Mouse (Mus musculus) intestine, embryonic 16.5 days (tissue): ENCODE measurements at regions not wholly inside any gene's neighbourhood (a gene's known extent, or its start where the extent isn't known, plus 50 kb on each side); places are given as distances from the start of the nearest gene placed in this dataset.

Experiments
- ATAC-seq: fragments of 200-750 bp; cut with Nextera tagmentation; 2 replicates; pipeline ENCODE4 v1.8.0; 2017; ENCODE audit warnings: moderate TSS enrichment, moderate library complexity
- H3K27ac ChIP-seq: fragments of 300-500 bp; sonication (generic); 2 replicates; pipeline ENCODE4 v1.5.1; 2014; ENCODE audit warnings: mild to moderate bottlenecking, low read length
- H3K27me3 ChIP-seq: fragments of 300-500 bp; sonication (generic); replicated peaks from 2 replicates; pipeline ENCODE4 v1.6.1; 2014; ENCODE audit warnings: low read length, control low read depth, mixed read lengths; ENCODE audit not compliant: control insufficient read depth, insufficient read depth
- H3K36me3 ChIP-seq: fragments of 300-500 bp; sonication (generic); 2 replicates; pipeline ENCODE4 v1.6.1; 2014; ENCODE audit warnings: low read length, control low read depth; ENCODE audit not compliant: control insufficient read depth, insufficient read depth
- H3K4me1 ChIP-seq: fragments of 300-500 bp; sonication (generic); 2 replicates; pipeline ENCODE4 v1.6.1; 2014; ENCODE audit warnings: low read length, control low read depth, mixed read lengths; ENCODE audit not compliant: control insufficient read depth, insufficient read depth
- H3K4me2 ChIP-seq: fragments of 300-500 bp; sonication (generic); 2 replicates; pipeline ENCODE4 v1.6.1; 2014; ENCODE audit warnings: low read depth, low read length, control low read depth
- H3K4me3 ChIP-seq: fragments of 300-500 bp; sonication (generic); 2 replicates; pipeline ENCODE4 v1.5.1; 2014; ENCODE audit warnings: mild to moderate bottlenecking, low read length
- H3K9ac ChIP-seq: fragments of 300-500 bp; sonication (generic); 2 replicates; pipeline ENCODE4 v1.6.1; 2014; ENCODE audit warnings: low read depth, low read length
- H3K9me3 ChIP-seq: fragments of 300-500 bp; sonication (generic); 2 replicates; pipeline ENCODE4 v1.6.1; 2016; ENCODE audit warnings: low read length, control low read depth; ENCODE audit not compliant: control insufficient read depth
- WGBS: fragments of 180-500 bp; shearing (Covaris S2); extraction: QIAGEN DNeasy Blood & Tissue Kit; methylation state at CpG from one replicate; pipeline ENCODE4 v1.1.7; 2014; 5-methylcytosine and 5-hydroxymethylcytosine counted together

DNA sequence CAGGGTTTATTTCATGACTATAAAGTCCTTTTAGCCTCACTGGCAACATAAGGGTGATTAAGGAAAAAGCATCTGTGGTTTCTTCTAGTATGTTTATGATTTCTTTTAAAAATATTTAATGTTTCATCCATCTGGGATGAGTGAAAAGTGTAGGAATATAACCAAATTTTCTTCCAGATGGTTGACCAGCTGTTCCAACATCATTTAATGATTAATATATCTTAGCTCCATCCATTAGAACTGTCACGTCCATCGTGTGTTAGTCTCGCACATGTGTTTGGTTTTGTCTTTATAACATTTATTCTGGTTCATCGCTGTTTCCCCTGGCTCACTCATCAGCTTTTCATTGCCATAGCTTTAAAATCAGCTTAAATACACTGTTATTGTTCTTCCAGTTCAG is 200.6 kb downstream of the Ktn1 start:
- Histone ChIP-seq H3K36me3 (no peaks in the 10 kb centered on the region), H3K9me3 (no peaks in the 10 kb centered on the region), H3K9ac (no peak overlapping the region), H3K4me2 (no peak overlapping the region), H3K27ac (no peak overlapping the region), H3K4me3 (no peak overlapping the region), H3K27me3 (no peaks in the 10 kb centered on the region), H3K4me1 (no peaks in the 10 kb centered on the region)
- WGBS = 58% methylated on average over 4 of the region's 4 CpGs
- ATAC-seq = no peak

DNA sequence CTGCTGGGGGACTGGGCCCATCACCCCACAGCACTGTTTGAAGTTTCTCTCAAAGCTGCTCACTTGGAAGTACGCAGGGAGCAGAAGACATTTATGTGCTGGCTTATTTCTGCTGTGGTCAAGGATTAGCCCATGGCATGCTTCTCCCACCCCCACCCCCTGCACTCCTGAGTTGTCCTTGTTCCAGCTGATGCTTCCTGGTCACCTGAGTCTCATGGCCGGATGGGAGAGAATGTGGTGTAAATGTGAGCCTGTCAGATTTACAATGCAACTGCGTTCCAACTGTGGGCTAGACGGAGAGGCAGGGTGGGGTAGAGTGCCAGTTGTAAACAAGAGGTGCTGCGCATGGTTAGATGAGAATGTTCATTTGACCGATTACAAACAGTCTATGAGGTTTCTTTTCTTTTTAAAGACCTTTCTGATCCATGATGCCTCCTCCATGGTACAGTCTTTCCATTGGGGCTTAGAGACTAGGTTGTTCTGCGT is 208.1 kb downstream of the Ktn1 start:
- Histone ChIP-seq H3K27ac (no peak overlapping the region), H3K36me3 (no peaks in the 10 kb centered on the region), H3K4me2 (no peak overlapping the region), H3K4me3 (no peak overlapping the region), H3K9me3 (no peaks in the 10 kb centered on the region), H3K27me3 (no peaks in the 10 kb centered on the region), H3K9ac (no peak overlapping the region), H3K4me1 (no peaks in the 10 kb centered on the region)
- WGBS = 67% methylated on average over 7 of the region's 7 CpGs
- no peak for ATAC-seq

DNA sequence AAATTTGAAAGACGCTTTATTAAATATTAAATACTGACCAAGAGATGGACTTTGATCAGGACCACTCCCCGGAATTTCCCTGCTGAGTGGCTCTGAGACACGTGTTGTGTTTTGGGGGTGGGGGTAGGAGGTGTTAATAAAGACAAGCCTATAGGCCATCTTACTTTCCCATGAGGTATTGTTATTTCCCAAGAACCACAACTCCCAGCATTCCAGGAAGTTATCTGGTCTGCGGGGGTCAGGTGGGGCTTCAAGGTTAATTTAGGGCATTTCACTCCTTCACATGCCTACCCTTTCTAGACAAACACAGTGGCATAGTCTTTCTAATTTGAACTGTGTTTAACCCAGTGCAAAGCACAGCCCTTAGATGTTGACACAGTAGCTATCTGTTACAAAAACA is 209.0 kb downstream of the Ktn1 start:
- ATAC-seq = no peak

DNA sequence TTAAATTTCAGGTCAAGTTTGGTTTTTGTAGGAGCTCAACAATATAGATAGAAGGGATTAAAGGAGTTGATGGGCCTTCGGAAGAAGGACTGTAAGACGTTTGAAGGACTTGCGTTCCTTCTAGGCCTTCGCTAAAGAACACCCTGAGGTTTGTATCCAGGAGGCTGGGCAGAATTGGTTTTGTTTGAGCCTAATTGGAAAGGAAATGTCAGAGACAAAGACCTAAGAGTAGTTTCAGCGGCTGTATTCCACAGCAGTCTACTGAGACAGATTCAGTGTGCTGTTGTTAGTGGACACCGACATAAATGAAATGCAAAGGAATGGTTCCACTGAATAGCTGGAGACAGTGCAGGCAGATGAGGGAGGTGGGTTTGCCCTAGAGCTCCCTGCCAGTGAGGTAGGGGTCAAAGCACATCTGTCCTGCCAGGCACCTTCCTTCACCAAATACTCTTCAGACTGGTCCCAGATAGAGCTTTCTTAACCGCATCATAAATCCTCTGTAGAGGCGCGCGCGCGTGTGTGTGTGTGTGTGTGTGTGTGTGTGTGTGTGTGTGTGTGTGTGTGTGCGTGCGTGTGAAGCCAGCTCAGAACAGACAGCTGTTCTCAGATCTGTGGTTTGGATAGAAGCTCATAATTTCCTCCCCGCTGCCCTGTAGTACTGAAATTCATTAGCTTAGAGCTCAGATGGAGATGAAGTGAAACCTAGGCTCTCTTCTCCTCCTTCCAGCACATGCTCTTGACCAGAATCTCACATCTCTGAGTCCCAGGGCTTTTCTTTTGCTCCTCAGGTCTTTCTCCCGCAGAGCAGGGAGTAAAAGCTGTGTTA is 209.7 kb downstream of the Ktn1 start:
- Histone ChIP-seq H3K27ac (no peak overlapping the region), H3K4me1 (no peaks in the 10 kb centered on the region), H3K9me3 (no peaks in the 10 kb centered on the region), H3K36me3 (no peaks in the 10 kb centered on the region), H3K4me3 (no peak overlapping the region), H3K9ac (no peak overlapping the region), H3K27me3 (no peaks in the 10 kb centered on the region), H3K4me2 (no peak overlapping the region)
- 71% methylated on average over 16 of the region's 16 CpGs for WGBS
- ATAC-seq = no peak

More for the DNA sequence above, 209.0 kb downstream of the Ktn1 start:
- no peaks in the 10 kb centered on the region for H3K36me3 ChIP-seq
- H3K27ac ChIP-seq = no peak overlapping the region
- H3K27me3 ChIP-seq = no peaks in the 10 kb centered on the region
- H3K9me3 ChIP-seq = no peaks in the 10 kb centered on the region
- no peaks in the 10 kb centered on the region for H3K4me1 ChIP-seq
- 67% methylated on average over 4 of the region's 4 CpGs for WGBS
- H3K4me2 ChIP-seq = no peak overlapping the region
- no peak overlapping the region for H3K9ac ChIP-seq
- no peak overlapping the region for H3K4me3 ChIP-seq

DNA sequence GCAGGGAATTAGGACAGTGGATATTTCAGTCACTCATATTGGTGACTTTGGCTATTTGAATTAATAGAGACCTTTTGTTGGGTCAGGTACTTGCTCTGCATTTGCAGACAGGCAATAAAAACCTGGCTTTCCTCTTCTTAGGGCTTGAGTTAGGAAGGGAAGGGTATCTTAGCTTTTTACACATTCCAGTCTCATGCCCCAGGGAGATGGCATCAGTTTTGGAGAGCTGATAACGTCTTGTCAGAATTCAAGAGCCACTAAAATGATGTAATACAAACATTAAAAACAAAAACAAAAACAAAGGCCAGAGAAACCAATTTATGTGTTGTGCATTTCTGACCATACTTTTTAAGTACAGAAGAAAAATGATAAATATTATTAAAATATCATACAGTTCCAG is 214.3 kb downstream of the Ktn1 start:
- WGBS = 54% methylated on average over 1 of the region's 1 CpGs
- no peaks in the 10 kb centered on the region for H3K36me3 ChIP-seq
- no peak overlapping the region for H3K9ac ChIP-seq
- no peak overlapping the region for H3K4me2 ChIP-seq
- no peak overlapping the region for H3K27ac ChIP-seq
- no peak for ATAC-seq
- H3K27me3 ChIP-seq = no peaks in the 10 kb centered on the region
- no peaks in the 10 kb centered on the region for H3K4me1 ChIP-seq
- no peaks in the 10 kb centered on the region for H3K9me3 ChIP-seq
- no peak overlapping the region for H3K4me3 ChIP-seq

DNA sequence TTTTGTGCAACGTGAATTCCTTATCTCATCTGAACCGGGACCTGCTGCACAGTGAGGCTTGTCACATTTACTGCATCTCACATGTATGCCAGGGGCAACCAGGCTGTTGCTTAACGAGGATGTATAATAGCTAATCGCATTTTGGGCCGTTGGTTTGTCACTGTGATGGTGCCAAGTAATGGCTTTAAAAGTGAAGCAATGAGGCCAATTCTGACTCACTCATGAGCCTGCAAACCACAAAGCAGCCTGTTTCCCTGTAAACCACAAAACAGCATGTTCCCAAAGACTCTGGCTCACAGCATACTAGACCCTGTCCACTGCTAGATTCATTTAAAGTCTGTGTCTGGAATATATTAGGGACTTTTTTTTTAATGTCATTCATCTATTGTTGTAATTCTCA is 214.8 kb downstream of the Ktn1 start:
- H3K27me3 ChIP-seq = no peaks in the 10 kb centered on the region
- ATAC-seq = no peak
- H3K4me3 ChIP-seq = no peak overlapping the region
- no peak overlapping the region for H3K27ac ChIP-seq
- no peaks in the 10 kb centered on the region for H3K4me1 ChIP-seq
- WGBS = 58% methylated on average over 5 of the region's 5 CpGs
- H3K36me3 ChIP-seq = no peaks in the 10 kb centered on the region
- no peak overlapping the region for H3K4me2 ChIP-seq
- no peaks in the 10 kb centered on the region for H3K9me3 ChIP-seq
- H3K9ac ChIP-seq = no peak overlapping the region

DNA sequence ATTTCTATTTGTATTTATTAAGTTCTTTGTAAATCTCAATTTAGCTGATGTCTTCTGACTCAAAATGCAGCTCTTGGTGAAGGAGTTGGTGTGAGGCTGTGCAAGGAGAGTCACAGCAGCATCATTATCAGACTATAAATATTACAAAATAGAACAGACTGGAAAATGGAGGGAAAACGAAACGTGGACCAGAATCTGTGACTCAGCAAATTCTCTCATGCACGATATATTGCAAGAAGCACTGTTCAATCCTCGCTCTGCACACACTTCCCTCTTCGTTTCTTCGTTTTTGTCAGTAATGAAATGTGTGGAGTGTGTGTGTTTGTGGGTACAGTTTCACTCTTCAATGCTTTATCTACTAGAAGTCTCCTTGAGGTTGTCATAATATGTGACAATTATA is 215.5 kb downstream of the Ktn1 start:
- no peak overlapping the region for H3K4me2 ChIP-seq
- no peak overlapping the region for H3K9ac ChIP-seq
- H3K4me3 ChIP-seq = no peak overlapping the region
- WGBS = 77% methylated on average over 6 of the region's 6 CpGs
- H3K36me3 ChIP-seq = no peaks in the 10 kb centered on the region
- H3K27me3 ChIP-seq = no peaks in the 10 kb centered on the region
- H3K27ac ChIP-seq = no peak overlapping the region
- H3K9me3 ChIP-seq = no peaks in the 10 kb centered on the region
- H3K4me1 ChIP-seq = no peaks in the 10 kb centered on the region
- ATAC-seq = no peak

DNA sequence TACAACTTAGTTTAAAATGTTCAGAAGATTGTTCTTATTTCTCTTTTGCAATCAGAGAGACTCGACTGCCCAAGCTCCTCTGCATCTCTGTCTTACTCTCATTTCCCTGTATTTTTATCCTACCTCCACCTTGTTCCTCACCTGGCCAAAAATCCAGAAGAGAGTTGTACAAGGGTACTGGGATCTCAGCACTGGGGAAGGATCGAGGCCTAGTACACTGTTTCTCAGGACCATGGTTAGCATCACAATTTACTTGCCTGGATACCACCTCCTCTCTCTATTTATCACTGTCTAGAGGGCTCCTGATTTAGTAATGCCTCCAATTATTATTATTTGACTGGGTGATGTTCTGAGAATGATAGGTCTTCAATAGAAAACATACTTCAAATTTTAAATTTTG is 218.8 kb downstream of the Ktn1 start:
- Histone ChIP-seq H3K4me3 (no peak overlapping the region), H3K4me2 (no peak overlapping the region), H3K9ac (no peak overlapping the region), H3K4me1 (no peaks in the 10 kb centered on the region), H3K27me3 (no peaks in the 10 kb centered on the region), H3K9me3 (no peaks in the 10 kb centered on the region), H3K27ac (no peak overlapping the region), H3K36me3 (no peaks in the 10 kb centered on the region)
- WGBS = 91% methylated on average over 2 of the region's 2 CpGs
- no peak for ATAC-seq

DNA sequence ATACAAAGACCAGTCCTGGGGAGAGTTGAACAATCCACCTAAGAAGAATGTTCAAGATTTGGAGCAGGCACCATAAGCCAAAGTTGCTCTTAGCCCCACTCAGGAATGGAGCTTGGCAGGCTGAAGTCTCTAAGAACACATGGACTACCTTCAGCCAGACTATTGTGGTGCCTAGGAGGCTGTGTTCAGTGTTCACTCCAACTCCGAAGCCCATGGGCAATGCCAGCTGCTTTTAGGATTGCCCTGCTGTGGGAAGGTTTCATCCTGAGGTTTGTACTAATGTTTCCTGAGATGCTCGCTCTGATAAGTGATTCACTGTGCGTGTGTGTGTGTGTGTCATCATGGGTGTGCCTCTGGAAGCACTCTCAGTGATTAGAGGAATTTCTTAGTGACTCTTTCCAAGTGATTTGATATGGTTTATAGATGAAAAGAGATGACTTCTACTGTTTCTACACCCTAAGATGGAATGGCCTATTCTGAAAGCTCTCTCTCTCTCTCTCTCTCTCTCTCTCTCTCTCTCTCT is 220.1 kb downstream of the Ktn1 start:
- no peak overlapping the region for H3K4me3 ChIP-seq
- no peak for ATAC-seq
- 72% methylated on average over 3 of the region's 3 CpGs for WGBS
- H3K27ac ChIP-seq = no peak overlapping the region
- no peak overlapping the region for H3K9ac ChIP-seq
- H3K27me3 ChIP-seq = no peaks in the 10 kb centered on the region
- H3K36me3 ChIP-seq = no peaks in the 10 kb centered on the region
- no peaks in the 10 kb centered on the region for H3K9me3 ChIP-seq
- no peak overlapping the region for H3K4me2 ChIP-seq
- H3K4me1 ChIP-seq = no peaks in the 10 kb centered on the region
